Mouse (Mus musculus) heart, adult 2 months (tissue): ENCODE measurements at regions not wholly inside any gene's neighbourhood (a gene's known extent, or its start where the extent isn't known, plus 50 kb on each side); places are given as distances from the start of the nearest gene placed in this dataset.

ENCODE experiments used
- CTCF ChIP-seq: fragments of 200-600 bp; IDR thresholded peaks from 2 replicates; pipeline ENCODE4 v1.8.1; 2022; ENCODE audit warnings: antibody characterized with exemption, mild to moderate bottlenecking, moderate library complexity
- EP300 ChIP-seq: fragments of 200-500 bp; IDR thresholded peaks from 2 replicates; pipeline ENCODE4 v1.6.1; 2011; ENCODE audit warnings: low read depth, low read length, control low read depth; ENCODE audit not compliant: insufficient read depth
- POLR2A ChIP-seq: fragments of 200-500 bp; IDR thresholded peaks from 2 replicates; pipeline ENCODE4 v1.6.1; 2011; ENCODE audit warnings: mild to moderate bottlenecking, low read depth, low read length, control low read depth; ENCODE audit not compliant: insufficient read depth

- peak; percentile 77 for TF ChIP-seq CTCF
- TF ChIP-seq EP300 = no peak
- TF ChIP-seq POLR2A = no peak
Measured at GRCm38 (mm10) chr15:61415626-61416025, 492.8 kb upstream of the A1bg start.
